Comparison of ENCODE assay signal across 8 mouse cellular contexts in genomic region chr5:31219911-31220447, GRCm38 (mm10). TPM values are rescaled to one million over a fixed set of nuclear protein-coding genes. Genes with fewer than 3 reads are reported as not detected.
DNase-seq lines count a peak whose midpoint lies in the region; ATAC-seq and TF ChIP-seq lines count a peak whose summit lies in the region.

No protein-coding gene starts in this region.

- H3K9ac ChIP-seq in embryonic facial prominence, embryonic 13.5 days = peak overlapping the region; percentile 93
- peak overlapping the region; percentile 95 for H3K9ac ChIP-seq in hindbrain, embryonic 12.5 days
- peak overlapping the region; percentile 92 for H3K9ac ChIP-seq in liver, embryonic 14.5 days (replicated peaks)
- peak overlapping the region; percentile 96 for H3K9ac ChIP-seq in neural tube, embryonic 13.5 days

- ATAC-seq in G1E (ENCODE audit: extremely low read depth, insufficient number of reproducible peaks, low FRiP score, poor library complexity, severe bottlenecking) = no peak
- peak; percentile 34 for ATAC-seq in embryonic facial prominence, embryonic 13.5 days (ENCODE audit: insufficient number of reproducible peaks, insufficient read depth, low FRiP score, low TSS enrichment, low read depth)
- ATAC-seq in hindbrain, embryonic 12.5 days (ENCODE audit: low FRiP score) = peak; percentile 81
- peak; percentile 47 for ATAC-seq in liver, embryonic 14.5 days (ENCODE audit: insufficient read depth)
- peak; percentile 78 for ATAC-seq in neural tube, embryonic 13.5 days (ENCODE audit: low read depth)

- no peaks in the 10 kb centered on the region for H3K36me3 ChIP-seq in heart, embryonic 10.5 days
- peaks cover 17% of the 10 kb centered on the region for H3K36me3 ChIP-seq in G1E (replicated peaks)
- no peaks in the 10 kb centered on the region for H3K36me3 ChIP-seq in embryonic facial prominence, embryonic 13.5 days
- H3K36me3 ChIP-seq in hindbrain, embryonic 12.5 days = no peaks in the 10 kb centered on the region
- peaks cover 8% of the 10 kb centered on the region; the same call in 1 of the 2 replicates for H3K36me3 ChIP-seq in liver, embryonic 14.5 days (replicated peaks; ENCODE audit: control insufficient read depth, insufficient read depth, low read depth)
- H3K36me3 ChIP-seq in neural tube, embryonic 13.5 days = no peaks in the 10 kb centered on the region

- peak overlapping the region; percentile 81 for H3K4me2 ChIP-seq in embryonic facial prominence, embryonic 13.5 days
- H3K4me2 ChIP-seq in hindbrain, embryonic 12.5 days (replicated peaks) = peak overlapping the region; percentile 83
- peak overlapping the region; percentile 83 for H3K4me2 ChIP-seq in liver, embryonic 14.5 days (ENCODE audit: low read depth)
- H3K4me2 ChIP-seq in neural tube, embryonic 13.5 days = peak overlapping the region; percentile 82

- no peaks in the 10 kb centered on the region for H3K27me3 ChIP-seq in heart, embryonic 10.5 days (ENCODE audit: insufficient read depth, poor library complexity, severe bottlenecking)
- no peaks in the 10 kb centered on the region for H3K27me3 ChIP-seq in G1E (ENCODE audit: insufficient read depth, low read length)
- H3K27me3 ChIP-seq in embryonic facial prominence, embryonic 13.5 days = no peaks in the 10 kb centered on the region
- H3K27me3 ChIP-seq in hindbrain, embryonic 12.5 days = no peaks in the 10 kb centered on the region
- H3K27me3 ChIP-seq in liver, embryonic 14.5 days (ENCODE audit: control insufficient read depth, insufficient read depth, low read length) = no peaks in the 10 kb centered on the region
- no peaks in the 10 kb centered on the region for H3K27me3 ChIP-seq in neural tube, embryonic 13.5 days

- under 1% methylated on average over 40 of the region's 40 CpGs for WGBS in heart, embryonic 10.5 days
- 1% methylated on average over 40 of the region's 40 CpGs for WGBS in embryonic facial prominence, embryonic 13.5 days
- WGBS in hindbrain, embryonic 12.5 days = under 1% methylated on average over 40 of the region's 40 CpGs
- under 1% methylated on average over 40 of the region's 40 CpGs for WGBS in liver, embryonic 14.5 days (ENCODE audit: insufficient replicate concordance)
- under 1% methylated on average over 40 of the region's 40 CpGs for WGBS in neural tube, embryonic 13.5 days

- H3K27ac ChIP-seq in heart, embryonic 10.5 days = peak overlapping the region; percentile 97
- H3K27ac ChIP-seq in embryonic facial prominence, embryonic 13.5 days = peak overlapping the region; percentile 94
- H3K27ac ChIP-seq in hindbrain, embryonic 12.5 days = peak overlapping the region; percentile 96
- H3K27ac ChIP-seq in liver, embryonic 14.5 days = peak overlapping the region; percentile 84
- H3K27ac ChIP-seq in neural tube, embryonic 13.5 days (replicated peaks) = peak overlapping the region; percentile 94

- peaks cover 9% of the 10 kb centered on the region; the same call in 1 of the 2 replicates for H3K4me1 ChIP-seq in heart, embryonic 10.5 days
- H3K4me1 ChIP-seq in G1E (ENCODE audit: insufficient read depth, low read depth, low read length) = peaks cover 30% of the 10 kb centered on the region
- peaks cover 16% of the 10 kb centered on the region for H3K4me1 ChIP-seq in embryonic facial prominence, embryonic 13.5 days
- H3K4me1 ChIP-seq in hindbrain, embryonic 12.5 days = peaks cover 9% of the 10 kb centered on the region
- peaks cover 21 to 22% of the 10 kb centered on the region in 2 experiments for H3K4me1 ChIP-seq in liver, embryonic 14.5 days (replicated peaks; ENCODE audit: control insufficient read depth in 2 of 2, insufficient read depth in 2 of 2, low read length in 1 of 2)
- peaks cover 29% of the 10 kb centered on the region for H3K4me1 ChIP-seq in neural tube, embryonic 13.5 days (replicated peaks)

- no peak for TF ChIP-seq CTCF in G1E (IDR thresholded peaks at IDR 0.05; ENCODE audit: low read depth, low read length)
- TF ChIP-seq CTCF in liver, embryonic 14.5 days (IDR thresholded peaks at IDR 0.05; ENCODE audit: low read depth) = peak; percentile 36

- peak overlapping the region; percentile 99 for H3K4me3 ChIP-seq in heart, embryonic 10.5 days
- H3K4me3 ChIP-seq in G1E (ENCODE audit: low read depth, low read length) = peak overlapping the region; percentile 99
- H3K4me3 ChIP-seq in embryonic facial prominence, embryonic 13.5 days = peak overlapping the region; percentile 99
- H3K4me3 ChIP-seq in hindbrain, embryonic 12.5 days = peak overlapping the region; percentile 97
- H3K4me3 ChIP-seq in liver, embryonic 14.5 days (ENCODE audit: insufficient read depth in 1 of 2, low read depth in 2 of 2, low read length in 2 of 2) = peak overlapping the region; percentile 88 to 96
- peak overlapping the region; percentile 75 for H3K4me3 ChIP-seq in neural tube, embryonic 13.5 days

- no peak for TF ChIP-seq EP300 in liver, embryonic 14.5 days (IDR thresholded peaks at IDR 0.05; ENCODE audit: low read depth)

- H3K9me3 ChIP-seq in heart, embryonic 10.5 days = no peaks in the 10 kb centered on the region
- H3K9me3 ChIP-seq in G1E (replicated peaks) = no peaks in the 10 kb centered on the region
- H3K9me3 ChIP-seq in embryonic facial prominence, embryonic 13.5 days = no peaks in the 10 kb centered on the region
- H3K9me3 ChIP-seq in hindbrain, embryonic 12.5 days (replicated peaks) = no peaks in the 10 kb centered on the region
- H3K9me3 ChIP-seq in liver, embryonic 14.5 days (ENCODE audit: control insufficient read depth, low read length) = no peaks in the 10 kb centered on the region
- H3K9me3 ChIP-seq in neural tube, embryonic 13.5 days = no peaks in the 10 kb centered on the region

- DNase-seq in heart, embryonic 10.5 days (ENCODE audit: low spot score) = no peak
- no peak for DNase-seq in heart, adult 8-10 months (ENCODE audit: low spot score)
- DNase-seq in G1E (ENCODE audit: low spot score) = peak; percentile 35
- DNase-seq in liver, embryonic 14.5 days (ENCODE audit: low read depth in 3 of 3, low spot score in 3 of 3) = peak in 1 of 3 experiments; percentile 31
- DNase-seq in spleen, postnatal 10 days (ENCODE audit: low spot score in 2 of 2) = no peak

RNA-seq across cellular contexts. Expression of gene Ppm1g, which starts 0.5 kb away (rescaled TPM):
- 148 and 151 TPM in 2 replicates for polyA plus RNA-seq in heart, embryonic 10.5 days (2016; fragmentation: Nextera tagmentation; extraction: Ambion mirVana)
- total RNA-seq in heart, adult 8-10 months (2022) = 10 to 100 TPM; 45.3 to 71.9 (median 57.3) TPM
- 168 and 173 TPM in 2 replicates for total RNA-seq in G1E (2014; fragmentation: Nextera tagmentation)
- total RNA-seq in G1E (2017) = 158 and 176 TPM in 2 replicates
- polyA plus RNA-seq in G1E (2012) = 297 and 362 TPM in 2 replicates
- polyA plus RNA-seq in embryonic facial prominence, embryonic 13.5 days (2015; fragmentation: Nextera tagmentation; extraction: Ambion mirVana) = 130 and 139 TPM in 2 replicates
- 149 TPM in 2 replicates for polyA plus RNA-seq in hindbrain, embryonic 12.5 days (2016; fragmentation: Nextera tagmentation; extraction: Ambion mirVana)
- 76.0 and 115 TPM in 2 replicates for polyA plus RNA-seq in liver, embryonic 14.5 days (2012; rRNA removed)
- 98.9 and 113 TPM in 2 replicates for polyA plus RNA-seq in liver, embryonic 14.5 days (2014; fragmentation: Nextera tagmentation; extraction: Ambion mirVana)
- polyA plus RNA-seq in neural tube, embryonic 13.5 days (2015; fragmentation: Nextera tagmentation; extraction: Ambion mirVana) = 161 and 170 TPM in 2 replicates

RNA-seq across cellular contexts. Expression of gene Zfp513, which starts 17.9 kb away (rescaled TPM):
- 7.3 and 11.0 TPM in 2 replicates for polyA plus RNA-seq in heart, embryonic 10.5 days (2016; fragmentation: Nextera tagmentation; extraction: Ambion mirVana)
- total RNA-seq in heart, adult 8-10 months (2022) = 10 to 100 TPM in 1 of 4 experiments, 1 to 10 TPM in 3; 7.1 to 11.2 (median 8.1) TPM
- total RNA-seq in G1E (2014; fragmentation: Nextera tagmentation) = 9.4 and 12.2 TPM in 2 replicates
- 7.0 and 7.6 TPM in 2 replicates for total RNA-seq in G1E (2017)
- polyA plus RNA-seq in G1E (2012) = 35.7 and 48.2 TPM in 2 replicates
- polyA plus RNA-seq in embryonic facial prominence, embryonic 13.5 days (2015; fragmentation: Nextera tagmentation; extraction: Ambion mirVana) = 11.2 and 14.8 TPM in 2 replicates
- 22.9 and 24.8 TPM in 2 replicates for polyA plus RNA-seq in hindbrain, embryonic 12.5 days (2016; fragmentation: Nextera tagmentation; extraction: Ambion mirVana)
- 8.5 and 8.8 TPM in 2 replicates for polyA plus RNA-seq in liver, embryonic 14.5 days (2012; rRNA removed)
- polyA plus RNA-seq in liver, embryonic 14.5 days (2014; fragmentation: Nextera tagmentation; extraction: Ambion mirVana) = 0.80 and 1.2 TPM in 2 replicates
- 15.2 and 19.3 TPM in 2 replicates for polyA plus RNA-seq in neural tube, embryonic 13.5 days (2015; fragmentation: Nextera tagmentation; extraction: Ambion mirVana)

RNA-seq across cellular contexts. Expression of gene Nrbp1, which starts 20.7 kb away (rescaled TPM):
- polyA plus RNA-seq in heart, embryonic 10.5 days (2016; fragmentation: Nextera tagmentation; extraction: Ambion mirVana) = 149 and 153 TPM in 2 replicates
- 10 to 100 TPM; 75.9 to 87.9 (median 81.8) TPM for total RNA-seq in heart, adult 8-10 months (2022)
- total RNA-seq in G1E (2014; fragmentation: Nextera tagmentation) (38.2 and 49.6 TPM in 2 replicates), G1E (2017) (76.8 and 77.1 TPM in 2 replicates)
- polyA plus RNA-seq in G1E (2012) = 15.1 and 17.3 TPM in 2 replicates
- 159 and 161 TPM in 2 replicates for polyA plus RNA-seq in embryonic facial prominence, embryonic 13.5 days (2015; fragmentation: Nextera tagmentation; extraction: Ambion mirVana)
- 148 and 151 TPM in 2 replicates for polyA plus RNA-seq in hindbrain, embryonic 12.5 days (2016; fragmentation: Nextera tagmentation; extraction: Ambion mirVana)
- polyA plus RNA-seq in liver, embryonic 14.5 days (2012; rRNA removed) = 27.9 and 30.8 TPM in 2 replicates
- polyA plus RNA-seq in liver, embryonic 14.5 days (2014; fragmentation: Nextera tagmentation; extraction: Ambion mirVana) = 39.4 and 43.4 TPM in 2 replicates
- 164 and 171 TPM in 2 replicates for polyA plus RNA-seq in neural tube, embryonic 13.5 days (2015; fragmentation: Nextera tagmentation; extraction: Ambion mirVana)

RNA-seq across cellular contexts. Expression of gene Gm9970, which starts 21.1 kb away (rescaled TPM):
- 0.28 TPM in 1 of 2 replicates, not detected in the other for polyA plus RNA-seq in heart, embryonic 10.5 days (2016; fragmentation: Nextera tagmentation; extraction: Ambion mirVana)
- total RNA-seq in heart, adult 8-10 months (2022) = under 1 TPM in 2 of 4 experiments, not detected in 2; 0.72 to 0.87 TPM
- not detected in 2 replicates for total RNA-seq in G1E (2014; fragmentation: Nextera tagmentation)
- 0.29 TPM in 1 of 2 replicates, not detected in the other for total RNA-seq in G1E (2017)
- polyA plus RNA-seq in G1E (2012) = 0.10 and 0.18 TPM in 2 replicates
- polyA plus RNA-seq in embryonic facial prominence, embryonic 13.5 days (2015; fragmentation: Nextera tagmentation; extraction: Ambion mirVana) = 0.54 TPM in 1 of 2 replicates, not detected in the other
- 0.57 and 0.94 TPM in 2 replicates for polyA plus RNA-seq in hindbrain, embryonic 12.5 days (2016; fragmentation: Nextera tagmentation; extraction: Ambion mirVana)
- 0.07 TPM in 1 of 2 replicates, not detected in the other for polyA plus RNA-seq in liver, embryonic 14.5 days (2012; rRNA removed)
- 0.19 TPM in 1 of 2 replicates, not detected in the other for polyA plus RNA-seq in liver, embryonic 14.5 days (2014; fragmentation: Nextera tagmentation; extraction: Ambion mirVana)
- polyA plus RNA-seq in neural tube, embryonic 13.5 days (2015; fragmentation: Nextera tagmentation; extraction: Ambion mirVana) = not detected in 2 replicates

RNA-seq across cellular contexts. Expression of gene Eif2b4, which starts 26.7 kb away (rescaled TPM):
- polyA plus RNA-seq in heart, embryonic 10.5 days (2016; fragmentation: Nextera tagmentation; extraction: Ambion mirVana) = 73.4 and 77.6 TPM in 2 replicates
- total RNA-seq in heart, adult 8-10 months (2022) = 10 to 100 TPM; 40.2 to 53.8 (median 44.7) TPM
- total RNA-seq in G1E (2014; fragmentation: Nextera tagmentation) (43.3 and 104 TPM in 2 replicates), G1E (2017) (43.6 and 49.3 TPM in 2 replicates)
- polyA plus RNA-seq in G1E (2012) = 139 and 201 TPM in 2 replicates
- 61.8 and 71.2 TPM in 2 replicates for polyA plus RNA-seq in embryonic facial prominence, embryonic 13.5 days (2015; fragmentation: Nextera tagmentation; extraction: Ambion mirVana)
- 63.0 and 64.4 TPM in 2 replicates for polyA plus RNA-seq in hindbrain, embryonic 12.5 days (2016; fragmentation: Nextera tagmentation; extraction: Ambion mirVana)
- 20.9 and 29.9 TPM in 2 replicates for polyA plus RNA-seq in liver, embryonic 14.5 days (2012; rRNA removed)
- 43.6 and 46.1 TPM in 2 replicates for polyA plus RNA-seq in liver, embryonic 14.5 days (2014; fragmentation: Nextera tagmentation; extraction: Ambion mirVana)
- polyA plus RNA-seq in neural tube, embryonic 13.5 days (2015; fragmentation: Nextera tagmentation; extraction: Ambion mirVana) = 67.5 and 76.4 TPM in 2 replicates
